Mouse (Mus musculus) stomach, embryonic 14.5 days (tissue): ENCODE measurements around the gene Relt. TPM values are rescaled to one million over a fixed set of nuclear protein-coding genes. Genes with fewer than 3 reads are reported as not detected.
A peak's percentile ranks its signal among the peaks of the same experiment; 100 is the strongest.

ENCODE experiments used
- ATAC-seq: fragments of 200-750 bp; cut with Nextera tagmentation; 2 replicates; pipeline ENCODE4 v1.8.0; 2017; ENCODE audit warnings: low read depth, moderate TSS enrichment; ENCODE audit not compliant: insufficient number of reproducible peaks, insufficient read depth, low FRiP score
- H3K27ac ChIP-seq: fragments of 300-500 bp; sonication (generic); 2 replicates; pipeline ENCODE4 v1.5.1; 2014; ENCODE audit warnings: mild to moderate bottlenecking, low read length, moderate library complexity, mixed read lengths
- H3K27me3 ChIP-seq: fragments of 300-500 bp; sonication (generic); 2 replicates; pipeline ENCODE4 v1.6.1; 2014; ENCODE audit warnings: low read length, control low read depth, mixed read lengths; ENCODE audit not compliant: control insufficient read depth, insufficient read depth
- H3K36me3 ChIP-seq: fragments of 300-500 bp; sonication (generic); 2 replicates; pipeline ENCODE4 v1.6.1; 2014; ENCODE audit warnings: mild to moderate bottlenecking, control low read depth, low read length, moderate library complexity, mixed read lengths; ENCODE audit not compliant: control insufficient read depth, insufficient read depth
- H3K4me1 ChIP-seq: fragments of 300-500 bp; sonication (generic); 2 replicates; pipeline ENCODE4 v1.6.1; 2014; ENCODE audit warnings: low read length, control low read depth, mixed read lengths; ENCODE audit not compliant: control insufficient read depth, insufficient read depth
- H3K4me2 ChIP-seq: fragments of 300-500 bp; sonication (generic); replicated peaks from 2 replicates; pipeline ENCODE4 v1.6.1; 2014; ENCODE audit warnings: low read depth, low read length, control low read depth
- H3K4me3 ChIP-seq: fragments of 300-500 bp; sonication (generic); 2 replicates; pipeline ENCODE4 v1.5.1; 2014; ENCODE audit warnings: low read depth, low read length, control low read depth
- H3K9ac ChIP-seq: fragments of 300-500 bp; sonication (generic); replicated peaks from 2 replicates; pipeline ENCODE4 v1.6.1; 2014; ENCODE audit warnings: low read depth, mild to moderate bottlenecking, control low read depth, low read length, moderate library complexity, mixed read lengths
- H3K9me3 ChIP-seq: fragments of 300-500 bp; sonication (generic); 2 replicates; pipeline ENCODE4 v1.6.1; 2016; ENCODE audit warnings: low read depth, low read length, control low read depth; ENCODE audit not compliant: control insufficient read depth
- WGBS: fragments of 180-500 bp; shearing (Covaris S2); extraction: QIAGEN DNeasy Blood & Tissue Kit; methylation state at CpG from one replicate; pipeline ENCODE4 v1.1.7; 2014; 5-methylcytosine and 5-hydroxymethylcytosine counted together
- polyA plus RNA-seq: library from polyadenylated mRNA; unstranded; fragments of >200 nt; fragmentation: Nextera tagmentation; extraction: Ambion mirVana; gene quantifications from 2 replicates; pipeline ENCODE4 v1.2.1, GENCODE M21; 2014

Relt gene
- 2.5 and 3.1 TPM in 2 replicates for polyA plus RNA-seq

DNA sequence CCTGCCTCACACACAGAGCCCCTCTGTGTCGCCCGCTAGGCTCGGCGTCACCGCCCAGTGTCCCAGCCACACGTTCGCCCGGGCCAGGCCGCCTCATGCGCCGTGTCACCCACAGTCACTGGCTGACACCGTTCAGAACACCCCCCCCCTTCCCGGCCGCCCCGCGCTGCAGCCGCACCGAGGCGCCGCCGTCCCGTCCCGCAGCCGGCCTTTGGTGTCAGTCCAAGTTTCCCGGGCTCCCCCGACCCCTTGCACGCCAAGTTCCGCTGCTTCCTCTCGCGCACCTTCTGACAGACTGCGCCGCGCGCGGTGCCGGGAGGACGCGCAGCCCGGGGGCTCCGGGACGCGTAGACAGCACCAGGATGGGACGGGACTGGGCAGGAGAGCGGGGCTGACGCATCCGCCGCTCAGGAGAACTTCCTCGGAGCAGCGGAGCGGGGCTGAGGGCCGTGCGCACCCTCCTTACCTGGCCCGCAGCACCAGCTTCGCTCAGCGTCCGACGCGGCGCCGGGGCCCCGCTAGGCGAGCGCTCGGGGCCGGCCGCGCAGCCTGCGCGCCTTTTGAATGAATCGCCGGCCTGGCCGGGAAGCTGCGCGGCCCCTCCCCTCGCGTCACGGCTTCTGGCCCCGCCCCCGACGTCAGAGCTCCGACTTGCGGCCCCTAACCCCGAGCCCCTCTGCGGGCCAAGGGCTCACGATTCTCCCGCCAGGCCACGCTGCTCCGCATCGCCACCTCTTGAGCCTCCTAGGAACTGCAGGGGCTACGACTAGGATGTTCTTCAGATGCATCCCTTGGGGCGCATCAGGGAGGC lies at the start of gene Relt:
TSS of gene Relt (minus strand) at position 619 of the 811 bp plus-strand sequence.
- H3K36me3 ChIP-seq = no peaks in the 10 kb centered on the region
- under 1% methylated on average over 83 of the region's 91 CpGs for WGBS
- H3K27ac ChIP-seq = peak within 1 kb of the TSS; percentile 63; the same call in 1 of the 2 replicates
- H3K4me2 ChIP-seq = peak within 1 kb of the TSS; percentile 96
- H3K9ac ChIP-seq = peak within 1 kb of the TSS; percentile 53
- no peaks in the 10 kb centered on the region for H3K27me3 ChIP-seq
- H3K4me1 ChIP-seq = no peaks in the 10 kb centered on the region
- peak; percentile 88 for ATAC-seq
- H3K4me3 ChIP-seq = peak within 1 kb of the TSS; percentile 74
- no peaks in the 10 kb centered on the region for H3K9me3 ChIP-seq

DNA sequence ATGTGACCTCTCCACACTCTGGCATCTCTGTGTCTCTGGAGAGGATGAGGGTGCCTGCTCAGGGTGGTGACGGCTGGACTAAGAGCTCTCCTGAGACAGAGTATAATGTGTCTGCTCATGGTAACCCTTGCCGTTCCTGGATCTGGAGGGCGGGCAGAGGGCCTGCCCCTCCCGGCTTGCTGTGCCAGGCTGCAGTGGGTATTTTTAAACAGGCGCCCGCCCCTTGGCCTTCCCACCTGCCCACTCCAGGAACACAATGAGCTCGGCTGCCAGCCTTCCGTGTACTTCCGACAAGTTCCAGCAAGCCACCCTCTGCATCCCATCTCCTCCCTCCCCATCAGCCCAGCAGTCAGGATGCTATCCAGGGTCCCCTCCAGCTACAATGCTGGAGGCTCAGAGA lies 48.5 kb upstream of the Relt start:
- WGBS = 32% methylated on average over 9 of the region's 9 CpGs
- no peaks in the 10 kb centered on the region for H3K27me3 ChIP-seq
- peak overlapping the region; percentile 35; the same call in 1 of the 2 replicates for H3K27ac ChIP-seq
- H3K4me1 ChIP-seq = peaks cover 44% of the 10 kb centered on the region
- ATAC-seq = no peak
- no peak overlapping the region for H3K9ac ChIP-seq
- no peaks in the 10 kb centered on the region for H3K9me3 ChIP-seq
- H3K4me2 ChIP-seq = no peak overlapping the region
- no peak overlapping the region for H3K4me3 ChIP-seq
- H3K36me3 ChIP-seq = peaks cover 21% of the 10 kb centered on the region; the same call in 1 of the 2 replicates

DNA sequence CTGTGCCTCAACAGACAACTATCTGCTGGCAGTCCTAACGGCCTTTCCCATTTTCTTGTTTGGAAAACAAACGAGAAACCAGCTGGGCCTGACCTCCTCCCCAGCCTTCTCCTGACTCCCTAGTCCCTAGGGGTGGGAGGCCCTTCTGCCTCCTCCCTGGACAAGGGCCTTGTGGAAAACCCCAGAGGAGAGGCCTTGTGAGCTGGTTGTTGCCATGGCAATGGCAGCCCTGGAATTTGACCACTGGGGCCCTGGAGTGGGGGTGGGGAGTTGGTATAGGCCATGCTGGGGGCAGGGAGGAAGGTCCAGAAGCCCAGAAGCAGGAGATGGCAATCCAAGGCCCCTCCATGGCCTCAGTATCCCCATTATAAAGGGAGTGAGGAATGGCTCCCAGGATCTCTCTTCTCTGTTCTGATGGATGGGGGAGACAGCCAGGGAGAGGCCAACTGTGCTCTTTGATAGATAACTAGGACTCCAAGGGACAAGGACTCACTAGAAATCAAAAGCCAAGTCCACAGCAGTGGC lies 48.1 kb upstream of the Relt start:
- H3K27me3 ChIP-seq = no peaks in the 10 kb centered on the region
- no peak overlapping the region for H3K4me3 ChIP-seq
- H3K27ac ChIP-seq = peak overlapping the region; percentile 35; the same call in 1 of the 2 replicates
- H3K9ac ChIP-seq = no peak overlapping the region
- peaks cover 16% of the 10 kb centered on the region; the same call in 1 of the 2 replicates for H3K36me3 ChIP-seq
- 0 out of 2 replicates have a peak, but pooled peaks have one; percentile 20 for ATAC-seq
- peaks cover 40% of the 10 kb centered on the region for H3K4me1 ChIP-seq
- WGBS = 5% methylated on average over 2 of the region's 2 CpGs
- H3K4me2 ChIP-seq = no peak overlapping the region
- H3K9me3 ChIP-seq = no peaks in the 10 kb centered on the region

DNA sequence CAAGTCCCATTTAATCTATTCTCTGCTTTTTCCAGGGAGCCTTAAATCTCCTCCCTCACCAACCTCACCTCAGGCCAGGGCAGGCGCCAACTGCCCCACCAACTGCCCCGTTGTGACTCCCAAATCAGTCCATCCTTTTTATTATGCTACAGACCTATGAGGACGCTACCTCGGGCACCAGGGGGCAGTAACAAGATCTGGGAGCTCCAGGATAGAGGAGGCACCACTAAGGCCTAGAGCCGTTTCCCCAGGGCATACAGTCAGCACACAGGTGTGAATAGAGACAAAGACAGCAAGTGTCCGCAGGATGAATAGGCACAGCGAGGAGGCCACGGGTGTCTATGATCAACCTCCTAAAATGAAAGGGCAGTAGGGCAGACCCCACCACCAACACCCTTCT lies 45.3 kb upstream of the Relt start:
- Histone ChIP-seq H3K4me3 (no peak overlapping the region), H3K4me1 (peaks cover 28% of the 10 kb centered on the region), H3K4me2 (no peak overlapping the region), H3K27ac (peak overlapping the region; percentile 35; the same call in 1 of the 2 replicates), H3K9me3 (no peaks in the 10 kb centered on the region), H3K27me3 (no peaks in the 10 kb centered on the region), H3K9ac (no peak overlapping the region; the same call in 1 of the 2 replicates), H3K36me3 (peaks cover 5% of the 10 kb centered on the region; the same call in 1 of the 2 replicates)
- no peak for ATAC-seq
- 47% methylated on average over 8 of the region's 8 CpGs for WGBS

DNA sequence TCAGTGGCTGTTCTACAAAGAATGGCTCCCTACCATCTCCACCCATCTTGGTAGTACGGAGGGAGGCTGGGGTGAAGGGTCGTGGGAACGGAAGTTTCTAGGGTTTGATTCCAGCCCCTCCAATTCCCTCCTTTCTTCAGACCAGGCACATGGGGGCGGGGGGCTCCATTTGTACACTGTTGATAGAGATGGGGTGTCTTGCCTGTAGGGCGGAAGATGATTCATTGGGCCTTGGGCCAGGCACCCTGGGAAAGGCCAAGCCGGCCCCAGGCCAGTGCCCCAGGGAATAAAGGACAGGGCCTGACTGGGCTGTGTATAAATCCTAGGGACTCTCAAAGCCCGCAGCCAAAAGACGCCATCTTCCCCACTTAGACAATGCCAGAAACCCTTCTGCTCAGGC lies 44.8 kb upstream of the Relt start:
- Histone ChIP-seq H3K9ac (no peak overlapping the region; the same call in 1 of the 2 replicates), H3K36me3 (peaks cover 5% of the 10 kb centered on the region; the same call in 1 of the 2 replicates), H3K27me3 (no peaks in the 10 kb centered on the region), H3K9me3 (no peaks in the 10 kb centered on the region), H3K4me1 (peaks cover 28% of the 10 kb centered on the region), H3K4me3 (no peak overlapping the region), H3K27ac (peak overlapping the region; percentile 50; the same call in 1 of the 2 replicates), H3K4me2 (no peak overlapping the region)
- 73% methylated on average over 8 of the region's 8 CpGs for WGBS
- no peak for ATAC-seq

DNA sequence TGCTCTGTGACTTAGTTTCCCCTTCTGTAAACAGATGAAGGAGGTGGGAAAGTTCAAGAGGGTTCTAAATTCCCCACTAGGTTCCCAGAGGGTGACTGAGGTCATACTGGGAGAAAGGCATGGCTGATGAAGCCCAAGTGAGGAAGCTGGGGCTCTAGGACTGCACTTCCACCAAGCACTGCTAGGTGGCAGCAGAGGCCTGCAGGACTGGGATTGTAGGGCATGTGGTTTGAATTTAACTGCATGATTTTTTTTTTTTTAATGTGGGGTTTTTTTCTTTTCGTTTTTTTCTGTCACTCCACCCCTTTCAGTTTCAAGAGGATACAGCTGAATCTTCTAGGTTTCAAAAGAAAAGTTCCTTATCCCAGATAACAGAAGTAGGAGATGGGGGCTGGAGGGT lies 44.0 kb upstream of the Relt start:
- ATAC-seq = no peak
- Histone ChIP-seq H3K9me3 (no peaks in the 10 kb centered on the region), H3K4me3 (no peak overlapping the region), H3K36me3 (peaks cover 5% of the 10 kb centered on the region; the same call in 1 of the 2 replicates), H3K9ac (no peak overlapping the region), H3K27ac (peak overlapping the region; percentile 50; the same call in 1 of the 2 replicates), H3K27me3 (no peaks in the 10 kb centered on the region), H3K4me2 (no peak overlapping the region), H3K4me1 (peaks cover 28% of the 10 kb centered on the region)
- WGBS = 0% methylated on average over 1 of the region's 1 CpGs

DNA sequence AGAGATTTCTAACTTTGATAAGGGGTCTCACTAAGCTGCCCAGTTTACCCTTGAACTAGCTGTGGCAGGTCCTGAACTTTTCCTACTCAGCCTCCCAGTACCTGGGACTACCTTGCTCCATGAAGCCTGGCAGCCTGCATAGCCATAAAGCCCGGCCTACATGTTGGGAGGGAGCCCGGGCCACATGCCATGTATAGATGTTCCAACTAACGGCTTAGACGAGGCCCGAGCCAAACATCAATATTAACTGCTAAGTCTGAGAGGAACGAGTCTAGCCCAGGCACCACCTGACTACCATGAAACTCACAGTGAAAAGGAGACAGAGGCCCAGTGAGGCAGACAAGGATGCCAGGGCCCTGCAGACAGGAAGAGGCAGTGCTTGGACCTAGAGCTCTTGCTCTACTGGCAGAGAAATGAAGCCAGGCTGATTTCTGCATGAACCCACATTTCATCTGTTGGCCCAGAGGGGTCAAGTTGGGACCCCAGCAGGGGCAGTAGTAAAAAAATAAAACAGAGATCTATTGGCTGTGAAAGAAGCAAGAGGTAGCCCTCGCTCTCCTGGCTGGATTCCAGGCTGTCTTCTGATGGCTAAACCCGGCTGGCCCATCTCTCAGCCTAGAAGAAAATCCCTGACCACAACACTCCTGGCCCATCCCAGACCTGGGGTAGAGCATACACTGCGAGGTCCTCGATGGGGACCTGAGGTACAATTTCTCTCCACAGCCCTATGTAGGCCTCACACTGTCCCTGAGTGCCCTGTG lies 43.0 kb upstream of the Relt start:
- no peak overlapping the region for H3K27ac ChIP-seq
- peaks cover 5% of the 10 kb centered on the region; the same call in 1 of the 2 replicates for H3K36me3 ChIP-seq
- no peak overlapping the region for H3K4me2 ChIP-seq
- 84% methylated on average over 10 of the region's 10 CpGs for WGBS
- H3K4me3 ChIP-seq = no peak overlapping the region
- no peaks in the 10 kb centered on the region for H3K27me3 ChIP-seq
- H3K9me3 ChIP-seq = no peaks in the 10 kb centered on the region
- ATAC-seq = no peak
- H3K4me1 ChIP-seq = peaks cover 18% of the 10 kb centered on the region
- no peak overlapping the region for H3K9ac ChIP-seq

DNA sequence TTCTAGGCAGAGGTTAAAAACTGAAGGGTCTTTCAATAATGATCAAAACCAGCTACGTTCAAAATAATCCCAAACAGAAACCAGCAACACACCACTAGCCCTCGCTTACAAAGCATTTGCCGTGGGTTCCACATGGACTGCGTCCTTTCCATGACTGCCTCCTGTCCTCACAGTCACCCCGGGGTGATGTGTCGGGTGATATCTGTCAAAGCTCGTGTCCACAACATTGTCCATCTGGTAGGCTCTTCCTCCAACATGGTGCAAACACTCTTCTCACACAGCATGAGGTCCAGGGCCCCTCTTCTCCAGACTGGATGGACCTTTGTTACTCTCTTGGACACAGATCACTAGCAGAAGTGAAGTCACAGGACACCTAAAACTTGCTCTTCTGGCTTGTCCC lies 41.8 kb upstream of the Relt start:
- H3K9ac ChIP-seq = no peak overlapping the region
- no peaks in the 10 kb centered on the region for H3K27me3 ChIP-seq
- no peak overlapping the region for H3K4me2 ChIP-seq
- WGBS = 77% methylated on average over 7 of the region's 7 CpGs
- H3K27ac ChIP-seq = no peak overlapping the region
- H3K9me3 ChIP-seq = no peaks in the 10 kb centered on the region
- peaks cover 13% of the 10 kb centered on the region; the same call in 1 of the 2 replicates for H3K4me1 ChIP-seq
- H3K4me3 ChIP-seq = no peak overlapping the region
- peaks cover 5% of the 10 kb centered on the region; the same call in 1 of the 2 replicates for H3K36me3 ChIP-seq
- ATAC-seq = no peak
